Mouse (Mus musculus): Measurements from ENCODE around the gene Col24a1.

Col24a1 gene

DNA sequence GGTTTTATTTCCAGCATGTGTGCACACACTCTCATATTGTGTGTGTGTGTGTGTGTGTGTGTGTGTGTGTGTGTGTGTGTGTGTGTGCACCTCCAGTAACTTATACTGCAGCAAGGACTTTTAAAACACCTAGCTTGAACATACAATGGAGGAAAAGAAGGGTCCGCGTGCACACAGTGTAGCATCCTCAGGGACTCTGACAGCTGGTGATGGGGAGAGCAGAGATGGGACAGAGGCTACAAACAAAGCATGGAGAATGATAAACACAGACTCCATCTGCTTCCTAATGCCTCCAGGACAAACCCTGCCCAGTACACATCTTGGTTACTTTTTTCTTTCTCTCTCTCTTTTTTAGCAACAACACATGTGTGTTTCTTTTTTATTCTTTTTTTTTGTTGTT lies 171.5 kb downstream of the Col24a1 start:
- no peak for DNase-seq (ENCODE audit: low spot score in 2 of 2)

DNA sequence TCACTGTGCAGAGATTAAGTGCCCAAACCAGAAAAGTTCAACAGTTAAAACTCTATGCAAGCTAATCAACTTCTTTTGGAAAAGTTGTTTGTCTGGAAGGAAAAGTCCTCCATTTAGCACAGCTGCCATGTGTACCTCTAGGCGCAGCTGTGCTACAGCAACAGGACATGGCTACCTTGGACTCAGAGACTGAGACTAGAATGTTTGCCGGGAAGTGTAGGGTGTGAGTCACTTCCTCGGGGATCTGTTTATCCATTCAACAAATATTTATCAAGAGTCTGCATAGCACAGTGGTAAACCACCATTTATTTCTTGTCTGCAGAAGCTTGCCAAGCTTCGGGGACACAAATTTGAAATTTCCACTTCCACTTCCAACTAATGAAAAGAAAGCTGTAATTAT lies 178.8 kb downstream of the Col24a1 start:
- peak; percentile 13 to 36 for DNase-seq (ENCODE audit: low spot score in 2 of 2)

DNA sequence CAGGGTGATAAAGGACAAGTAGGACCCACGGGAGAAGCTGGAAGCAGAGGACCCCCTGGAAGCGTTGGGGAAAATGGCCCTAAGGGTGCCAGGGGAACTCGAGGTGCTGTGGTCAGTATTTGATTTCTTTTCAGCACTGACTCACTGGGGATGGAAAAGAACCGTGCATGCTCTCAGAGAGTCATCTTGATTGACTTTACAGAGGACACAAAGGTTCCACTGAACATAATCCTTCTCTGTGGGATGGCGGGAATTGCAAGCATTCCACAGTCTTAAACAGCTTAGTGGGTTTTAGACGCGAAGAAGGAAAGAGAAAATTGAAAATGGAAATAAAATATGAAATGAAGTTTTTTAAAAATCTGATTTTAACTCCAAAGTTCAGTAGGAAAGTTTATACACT lies 181.9 kb downstream of the Col24a1 start:
- no peak for DNase-seq (ENCODE audit: low spot score in 2 of 2)

DNA sequence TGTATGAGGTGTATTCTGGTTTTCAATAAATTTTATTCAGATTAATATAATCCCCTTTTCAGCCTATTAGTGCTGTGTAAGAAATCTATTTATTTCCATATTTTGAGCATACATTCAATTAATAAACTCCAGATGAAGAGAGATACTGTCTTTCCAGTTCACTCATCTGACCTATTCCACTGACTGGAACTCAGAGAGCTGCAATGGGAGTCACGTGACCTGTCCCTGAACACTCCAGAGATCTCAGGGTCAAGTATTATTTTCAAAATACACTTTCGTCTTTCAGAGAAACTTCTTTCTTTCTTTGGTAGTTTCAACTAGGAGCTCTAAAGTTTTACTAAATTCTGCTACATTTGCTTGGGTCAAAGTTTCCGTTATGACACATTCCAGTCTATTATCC lies 184.4 kb downstream of the Col24a1 start:
- no peak for DNase-seq (ENCODE audit: low spot score in 2 of 2)

DNA sequence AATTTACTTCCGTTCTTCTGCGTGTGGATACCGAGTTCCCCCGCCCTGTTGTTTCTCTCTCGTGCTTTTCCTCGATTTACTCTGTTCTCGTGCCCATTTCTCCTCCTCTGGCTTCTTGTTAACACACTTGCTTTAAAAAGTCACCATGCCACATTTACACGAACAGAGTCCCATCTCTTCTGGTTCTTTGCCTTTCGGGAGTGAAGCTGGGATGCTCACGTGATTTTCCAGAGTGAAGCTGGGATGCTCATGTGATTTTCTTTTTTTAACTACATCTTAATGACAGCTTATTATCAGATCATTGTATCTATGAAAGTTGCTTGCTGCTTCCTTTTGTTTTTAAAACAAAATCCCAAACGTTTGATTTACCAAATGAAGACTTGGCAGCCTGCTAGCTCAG lies 184.8 kb downstream of the Col24a1 start:
- peak in 1 of 2 experiments; percentile 7 for DNase-seq (ENCODE audit: low spot score in 2 of 2)

DNA sequence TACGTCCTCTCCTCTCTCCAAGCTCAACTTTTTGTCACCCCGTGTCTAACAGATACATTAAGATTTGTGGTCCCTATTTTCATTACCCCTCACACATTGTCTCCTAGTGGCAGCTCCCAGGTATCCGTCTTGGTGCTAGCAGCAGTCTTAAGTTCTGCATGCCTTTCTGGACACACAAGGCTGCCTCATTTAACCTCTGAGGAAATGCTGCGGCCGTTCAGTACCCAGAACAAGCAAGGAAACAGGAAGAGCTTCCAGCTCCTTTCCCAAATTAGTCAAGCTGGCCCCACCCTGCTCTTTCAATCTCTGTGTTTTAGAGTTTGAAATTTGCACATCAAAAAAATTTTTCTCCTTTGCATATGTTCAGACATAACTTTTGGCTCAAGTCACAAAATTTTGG lies 186.2 kb downstream of the Col24a1 start:
- peak; percentile 21 to 40 for DNase-seq (ENCODE audit: low spot score in 2 of 2)

DNA sequence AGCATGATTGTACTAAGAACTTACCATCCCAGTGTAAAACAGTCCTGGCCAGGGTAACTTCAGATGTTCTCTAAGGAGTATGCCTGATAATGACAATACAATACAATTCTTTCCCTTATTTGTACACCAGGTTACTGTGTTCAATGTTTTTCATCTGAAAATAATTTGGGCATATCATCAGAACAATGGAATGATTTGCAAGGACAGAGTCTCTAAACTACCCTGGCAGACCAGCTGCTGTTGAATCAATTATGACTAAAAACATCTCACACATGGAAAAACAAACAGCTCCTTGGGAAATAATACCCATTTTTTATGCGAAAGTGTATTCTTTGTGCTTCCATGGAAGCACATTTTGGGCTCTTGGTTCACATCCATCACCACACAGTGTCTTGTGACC lies 198.0 kb downstream of the Col24a1 start:
- DNase-seq (ENCODE audit: low spot score in 2 of 2) = peak in 1 of 2 experiments; percentile 21

DNA sequence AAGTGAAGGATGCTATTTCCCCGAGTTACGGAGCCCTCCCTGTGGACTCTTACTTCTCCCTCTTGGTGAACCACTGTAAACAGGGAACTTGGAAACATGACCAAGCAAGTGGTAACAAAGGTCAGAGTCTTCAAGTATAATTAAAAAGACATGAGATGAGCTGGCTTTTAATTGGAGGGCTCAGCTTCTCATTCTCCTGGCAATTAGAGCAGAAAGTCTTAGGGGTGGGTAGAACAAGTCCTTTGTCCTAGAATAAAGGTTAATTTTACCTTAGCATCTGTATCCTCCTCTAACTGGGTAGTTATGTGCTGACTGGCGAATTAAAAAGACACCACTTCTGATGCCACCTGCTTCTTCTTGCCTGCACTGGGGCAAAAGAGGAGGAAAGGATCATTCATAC lies 199.1 kb downstream of the Col24a1 start:
- DNase-seq (ENCODE audit: low spot score in 2 of 2) = no peak

DNA sequence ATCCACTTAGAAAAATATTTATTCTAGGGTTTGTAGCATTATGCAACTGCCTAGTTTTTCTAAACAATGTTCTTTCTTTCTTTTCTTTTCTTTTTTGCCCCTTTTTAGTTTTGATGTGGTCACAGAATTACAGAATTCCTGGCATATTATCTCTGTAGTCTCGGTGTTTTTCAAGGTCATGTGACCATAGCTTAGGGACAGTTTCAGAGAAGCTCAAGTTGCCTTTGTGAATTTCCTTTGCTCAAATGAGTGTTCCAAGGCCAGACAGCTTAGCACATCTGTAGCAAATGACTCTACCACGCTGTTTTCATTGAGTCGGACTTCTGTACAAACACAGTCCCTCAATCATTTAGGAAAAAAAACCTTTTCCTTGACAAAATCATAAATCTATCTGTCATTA lies 205.9 kb downstream of the Col24a1 start:
- no peak for DNase-seq (ENCODE audit: low spot score in 2 of 2)

DNA sequence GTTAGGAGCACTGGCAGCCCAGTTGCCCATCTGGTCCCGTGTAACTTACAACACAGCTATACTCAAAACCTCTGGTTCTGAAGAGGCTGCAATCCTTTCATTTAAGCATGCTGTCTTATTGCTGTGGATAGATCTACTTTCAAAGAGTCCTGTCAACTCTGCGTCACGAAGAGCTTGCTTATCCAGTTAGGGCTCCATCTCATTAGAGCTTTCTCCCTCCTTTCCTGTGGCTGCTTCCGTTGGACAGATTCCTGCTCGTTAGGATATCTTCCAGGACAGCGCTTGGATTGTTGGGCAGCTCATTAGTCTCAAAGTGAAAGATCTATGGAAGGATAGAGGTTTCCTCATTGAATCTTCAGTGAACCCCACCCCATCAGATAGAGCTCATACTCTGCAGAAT lies 206.6 kb downstream of the Col24a1 start:
- DNase-seq (ENCODE audit: low spot score in 2 of 2) = no peak

DNA sequence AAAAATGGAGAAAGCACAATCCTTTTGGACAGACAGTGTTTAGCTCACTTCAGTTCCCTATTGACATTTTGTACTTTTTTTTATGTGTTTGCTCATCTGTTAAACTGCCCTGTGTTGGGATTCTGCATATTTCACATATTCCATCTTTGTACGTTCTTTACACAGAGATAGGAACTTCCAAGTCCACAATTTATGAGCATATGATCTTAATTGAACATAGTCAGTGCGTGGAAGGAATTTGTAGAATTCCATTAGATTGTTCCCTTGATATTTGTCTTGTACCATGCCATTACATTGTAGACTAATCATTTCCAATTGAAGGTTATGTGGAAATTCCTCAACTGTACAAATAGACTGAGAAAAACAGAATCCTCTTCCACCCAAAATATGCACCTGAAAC lies 212.6 kb downstream of the Col24a1 start:
- DNase-seq (ENCODE audit: low spot score in 2 of 2) = no peak

DNA sequence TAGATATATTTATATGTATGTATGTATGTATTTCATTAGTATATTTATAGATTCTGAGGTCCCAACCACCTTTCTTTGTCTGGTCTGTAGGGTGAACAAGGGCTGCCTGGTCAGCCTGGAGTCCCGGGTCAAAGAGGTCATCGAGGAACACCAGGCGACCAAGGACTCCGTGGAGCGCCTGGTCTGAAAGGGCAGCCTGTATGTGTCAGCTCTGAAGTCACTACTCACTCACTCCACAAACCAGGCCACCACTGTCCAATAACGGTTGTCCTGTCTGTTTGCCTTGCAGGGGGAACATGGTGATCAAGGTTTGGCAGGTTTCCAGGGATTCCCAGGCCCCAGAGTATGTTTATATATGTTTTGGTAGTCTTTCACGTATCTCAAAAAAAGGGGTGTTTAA lies 216.3 kb downstream of the Col24a1 start:
- no peak for DNase-seq (ENCODE audit: low spot score in 2 of 2)

DNA sequence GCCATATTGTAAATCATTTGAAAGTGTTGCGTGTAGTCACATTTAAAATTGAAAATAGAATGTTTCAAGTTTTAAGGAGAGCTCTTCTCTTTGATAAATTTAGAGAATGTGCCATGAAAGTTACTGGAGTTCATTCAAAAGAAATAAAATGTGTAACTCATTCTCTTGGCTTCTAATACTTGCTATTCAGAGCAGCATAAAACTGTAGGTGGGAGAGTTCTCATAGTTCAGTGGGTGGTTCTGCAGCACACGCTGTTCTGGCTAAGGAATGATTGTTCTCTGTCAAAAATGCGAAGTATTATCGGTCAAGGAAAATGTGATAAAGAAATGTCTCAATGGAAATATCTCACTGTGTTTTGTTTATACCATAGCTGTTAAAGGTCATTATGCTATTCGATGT lies 221.9 kb downstream of the Col24a1 start:
- DNase-seq (ENCODE audit: low spot score in 2 of 2) = no peak

DNA sequence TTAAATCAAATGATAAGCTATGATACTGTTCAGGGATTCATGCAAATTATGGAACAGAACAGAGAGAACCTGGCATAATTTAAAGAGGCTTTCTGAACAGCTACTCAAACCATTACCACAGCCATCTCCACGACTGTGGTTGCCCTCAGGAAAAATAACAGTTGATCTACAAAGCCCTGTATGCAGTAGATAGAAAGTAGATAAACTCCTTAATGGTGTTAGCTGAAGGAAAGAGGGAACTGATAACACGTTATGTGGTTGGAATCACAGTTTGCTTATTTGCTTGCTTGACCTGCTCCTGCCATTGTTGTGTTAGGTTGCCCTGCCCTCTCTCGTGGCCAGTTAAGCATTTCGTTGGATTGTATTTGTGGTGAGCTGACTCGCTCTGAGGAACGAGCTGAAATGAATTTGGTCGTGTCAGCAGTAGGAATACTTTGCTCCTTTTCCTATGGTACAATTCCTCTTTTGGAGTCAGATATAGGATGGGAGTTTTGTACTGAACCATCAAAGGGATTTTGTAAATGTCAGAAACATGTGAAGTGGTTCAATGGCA lies 229.3 kb downstream of the Col24a1 start:
- no peak for DNase-seq (ENCODE audit: low spot score in 2 of 2)

DNA sequence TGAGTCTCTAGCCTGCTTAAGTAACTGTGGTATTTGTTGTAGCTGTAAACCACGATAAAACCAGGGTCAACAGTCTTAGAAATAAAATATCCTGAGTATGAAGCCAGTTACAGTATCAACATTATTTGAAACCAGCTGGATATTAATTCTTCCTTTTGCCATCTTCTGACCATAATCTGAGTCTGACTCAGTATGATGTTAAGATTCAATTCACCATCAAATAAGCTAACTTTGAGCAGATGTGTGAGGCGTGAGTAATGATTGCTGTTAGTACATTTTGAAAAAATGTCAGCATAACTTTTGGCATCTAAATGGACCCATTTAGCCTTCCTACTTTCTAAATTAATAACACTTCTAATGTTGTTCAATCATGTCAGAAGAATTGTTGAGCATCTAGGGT lies 230.0 kb downstream of the Col24a1 start:
- DNase-seq (ENCODE audit: low spot score in 2 of 2) = no peak

DNA sequence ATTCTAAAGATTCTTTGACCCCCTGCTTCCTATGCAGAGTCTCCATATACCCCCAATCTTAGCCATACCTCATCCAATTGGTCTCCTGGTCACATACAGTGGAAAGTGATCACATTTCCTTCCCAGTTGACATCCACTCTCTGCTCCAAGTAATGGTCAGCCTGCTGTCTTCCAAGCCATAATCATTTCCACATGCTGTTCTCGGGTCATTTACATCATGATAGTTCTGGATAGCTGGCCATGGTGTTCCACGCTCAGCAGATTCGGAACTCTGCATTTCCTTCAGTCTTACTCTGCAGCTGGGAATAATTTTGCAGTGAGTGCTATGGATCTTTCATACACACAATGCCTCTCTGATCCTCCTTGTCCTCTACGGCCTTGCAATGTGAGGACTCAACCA lies 233.0 kb downstream of the Col24a1 start:
- DNase-seq (ENCODE audit: low spot score in 2 of 2) = no peak

DNA sequence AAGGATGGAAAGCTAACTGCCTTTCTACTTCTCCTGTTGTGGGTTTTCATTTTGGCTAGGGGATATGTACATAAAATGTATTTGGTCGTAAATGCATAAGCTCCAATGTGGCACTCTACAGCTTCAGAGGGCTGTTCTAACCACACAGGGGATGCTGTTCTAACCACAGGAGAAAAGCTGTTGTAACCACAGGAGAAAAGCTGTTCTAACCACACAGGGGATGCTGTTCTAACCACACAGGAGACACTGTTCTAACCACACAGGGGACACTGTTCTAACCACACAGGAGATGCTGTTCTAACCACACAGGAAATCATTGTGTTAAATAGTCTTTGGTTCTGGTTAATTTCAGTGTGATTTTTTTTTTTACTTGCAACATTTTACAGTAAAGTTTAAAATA lies 245.6 kb downstream of the Col24a1 start:
- no peak for DNase-seq (ENCODE audit: low spot score in 2 of 2)

DNA sequence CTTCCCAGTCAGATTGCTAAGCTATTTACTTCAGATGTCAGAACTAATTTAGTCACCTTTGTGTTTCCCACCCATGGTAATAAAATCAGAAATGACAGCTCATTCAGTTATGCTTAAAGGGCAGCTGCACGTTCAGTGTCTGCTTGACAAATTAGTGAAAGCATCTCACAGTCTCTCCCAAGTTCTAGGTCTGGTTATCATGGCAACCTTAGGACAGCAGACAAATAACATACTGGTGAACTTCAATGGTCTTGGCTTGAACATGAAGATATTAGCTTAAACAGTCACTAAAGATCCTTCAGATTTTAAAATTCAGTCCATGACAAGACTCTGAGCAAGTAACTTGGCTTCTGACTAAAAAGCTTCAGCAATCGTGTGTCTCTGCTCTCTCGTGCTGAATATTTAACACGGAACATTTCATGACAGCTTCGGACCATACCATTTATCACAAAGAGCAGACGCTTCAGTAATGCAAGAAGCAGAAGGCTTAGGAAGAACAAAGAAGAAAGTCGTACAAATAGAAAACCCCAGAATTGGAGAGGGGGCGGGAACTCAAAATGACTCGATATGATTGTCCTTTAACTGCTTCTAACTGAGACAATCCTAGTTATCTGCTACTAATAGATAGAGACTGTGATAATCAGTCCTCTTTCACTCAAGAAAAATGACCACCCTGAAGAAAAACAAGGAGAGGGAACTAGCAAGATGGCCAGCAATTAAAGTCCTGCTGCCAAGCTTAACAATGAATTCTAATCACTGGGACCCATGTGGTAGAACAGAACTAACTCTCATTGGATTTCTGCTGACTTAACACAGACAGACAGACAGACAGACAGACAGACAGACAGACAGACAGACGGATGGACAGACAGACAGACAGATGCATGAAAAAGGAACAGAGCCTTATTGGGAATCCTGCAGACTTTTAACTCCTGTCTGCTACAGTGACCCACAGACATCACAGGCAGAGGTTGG lies 256.5 kb downstream of the Col24a1 start:
- DNase-seq (ENCODE audit: low spot score in 2 of 2) = no peak

DNA sequence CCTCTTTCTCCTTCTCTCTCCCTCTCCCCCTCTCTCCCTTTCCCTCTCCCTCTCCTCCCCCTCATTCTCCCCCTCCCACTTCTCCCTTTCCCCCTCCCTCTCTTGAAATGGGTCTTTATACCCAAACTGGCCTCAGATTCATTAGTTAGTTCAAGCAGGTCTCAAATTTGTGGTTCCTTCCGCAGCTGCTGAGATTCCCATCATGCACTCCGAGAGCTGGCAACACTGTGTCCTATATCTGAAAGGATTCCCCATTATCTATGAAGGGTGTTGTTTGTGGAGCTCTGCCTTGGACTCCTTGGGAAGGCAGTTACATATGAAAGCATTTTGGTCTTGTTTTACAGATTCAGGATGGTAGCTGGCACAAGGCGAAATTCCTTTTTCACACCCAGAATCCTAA lies 257.9 kb downstream of the Col24a1 start:
- no peak for DNase-seq (ENCODE audit: low spot score in 2 of 2)

DNA sequence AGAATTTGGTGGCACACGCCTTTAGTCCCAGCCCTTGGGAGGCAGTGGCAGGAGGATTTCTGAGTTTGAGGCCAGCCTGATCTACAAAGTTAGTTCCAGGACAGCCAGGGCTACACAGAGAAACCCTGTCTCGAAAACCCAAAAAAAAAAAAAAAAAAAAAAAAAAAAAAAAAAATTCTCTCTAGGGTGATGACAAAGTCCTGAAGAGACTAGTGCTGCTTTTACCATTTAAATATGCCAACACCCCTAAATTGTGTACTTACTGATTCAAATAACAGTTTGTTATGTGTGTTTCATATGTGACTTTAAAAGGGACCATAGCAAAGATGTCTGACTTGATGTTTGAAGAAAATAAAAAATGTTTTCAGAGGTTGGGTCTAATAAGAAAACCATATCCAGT lies 262.1 kb downstream of the Col24a1 start:
- DNase-seq (ENCODE audit: low spot score in 2 of 2) = no peak

DNA sequence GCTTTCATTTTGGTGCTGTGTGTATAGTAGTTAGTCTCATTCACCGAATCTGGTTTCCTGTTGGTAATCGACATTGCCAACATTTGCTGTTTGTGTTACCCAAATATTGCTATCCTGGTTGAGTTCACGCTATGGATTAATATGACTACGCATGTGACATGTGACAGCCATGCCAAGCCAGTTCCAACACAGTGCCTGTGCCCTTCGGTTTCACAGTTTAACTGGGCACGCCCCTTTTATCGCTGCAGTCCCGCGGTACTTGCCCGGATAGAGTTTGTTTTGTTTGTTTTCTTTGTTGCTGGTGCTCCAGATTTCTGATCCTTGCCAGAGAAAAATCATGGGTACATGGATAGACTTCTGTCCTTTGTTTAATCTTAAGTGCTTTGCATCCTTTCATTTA lies 263.9 kb downstream of the Col24a1 start:
- no peak for DNase-seq (ENCODE audit: low spot score in 2 of 2)

DNA sequence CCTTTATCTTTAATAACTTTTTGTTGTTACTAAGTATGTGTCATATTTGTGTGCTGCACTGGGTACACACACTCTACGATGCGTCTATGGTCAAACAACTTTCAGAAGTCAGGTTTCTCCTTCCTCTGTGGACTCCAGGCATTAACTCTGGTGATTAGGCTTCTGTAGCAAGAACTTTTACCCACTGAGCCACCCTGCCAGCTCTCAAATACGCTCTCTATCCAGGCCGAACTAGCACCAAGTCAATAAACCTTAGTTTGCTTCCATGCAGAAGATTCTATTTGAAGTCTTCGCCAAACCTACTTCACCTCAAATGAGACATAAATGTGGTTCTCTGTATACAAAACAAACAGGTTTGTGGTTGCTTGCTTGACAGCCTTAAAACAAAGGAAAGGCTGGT lies 267.4 kb downstream of the Col24a1 start:
- DNase-seq (ENCODE audit: low spot score in 2 of 2) = no peak

DNA sequence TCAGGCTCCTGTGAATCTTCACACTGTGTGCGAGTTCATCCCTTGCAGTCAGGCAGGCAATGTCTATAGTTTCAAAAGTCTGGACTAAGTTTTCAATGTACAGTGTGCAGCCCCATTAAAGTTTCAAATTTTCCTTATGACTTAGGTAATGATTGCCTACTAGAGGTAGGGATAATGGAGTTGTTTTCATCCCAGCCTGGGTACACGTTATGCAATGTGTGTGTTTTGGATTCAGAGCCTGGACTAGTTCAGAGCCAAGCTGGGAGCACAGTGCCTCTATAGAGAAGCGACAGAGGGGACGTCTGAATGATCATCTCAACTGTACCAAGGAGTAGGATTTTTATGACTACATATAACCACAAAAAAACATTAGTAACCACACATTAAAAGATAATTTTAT lies 267.8 kb downstream of the Col24a1 start:
- no peak for DNase-seq (ENCODE audit: low spot score in 2 of 2)

DNA sequence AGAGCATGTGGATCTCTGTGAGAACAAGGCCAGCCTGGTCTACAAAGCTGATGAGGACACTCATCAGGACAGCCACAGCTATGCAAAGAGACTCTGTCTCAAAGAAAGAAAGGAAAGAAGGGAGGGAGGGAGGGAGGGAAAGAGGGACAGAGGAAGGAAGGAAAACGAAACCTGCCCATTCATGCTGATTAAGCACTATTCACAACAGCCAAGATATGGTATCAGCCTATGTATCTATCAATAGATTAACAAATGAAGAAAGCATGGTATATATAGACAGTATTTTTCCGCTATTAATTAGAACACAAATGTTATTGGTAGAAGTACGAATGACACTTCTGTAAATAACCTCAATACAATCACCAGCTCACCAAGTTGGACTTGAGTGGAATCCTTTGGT lies 282.2 kb downstream of the Col24a1 start:
- DNase-seq (ENCODE audit: low spot score in 2 of 2) = no peak

Data from heart, adult 9 months (tissue).